Comparison of ENCODE assay signal across 22 mouse cellular contexts in the genomic region with DNA sequence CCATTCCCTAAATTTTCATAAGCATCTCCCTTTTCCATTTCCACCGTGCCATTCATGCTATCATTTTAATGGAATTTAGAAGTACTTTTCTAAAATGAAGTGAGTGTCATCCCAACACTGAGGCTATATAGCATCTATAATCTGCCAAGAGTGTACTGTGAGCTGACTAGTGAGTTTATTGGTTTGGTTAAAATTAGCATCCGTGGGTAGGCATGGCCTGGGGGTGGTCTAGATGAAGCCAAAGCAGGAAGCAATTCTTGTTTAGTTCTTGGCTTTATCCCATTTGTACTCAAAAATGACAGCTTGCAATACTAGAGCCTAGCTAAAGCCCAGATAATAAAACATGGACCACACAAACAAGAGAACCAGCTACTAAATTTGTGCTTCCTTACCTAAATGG.
DNase-seq lines count a peak whose midpoint lies in the region; ATAC-seq and TF ChIP-seq lines count a peak whose summit lies in the region.
"Had no signal": no experiment of that assay in that cellular context is flagged by ENCODE, and none has a peak within 500 bp of the region (broad histone marks: within the 10 kb centered on the region; RNA-seq: fewer than 3 reads in every experiment).

No protein-coding gene starts in this region.

- H3K27me3 ChIP-seq in forebrain, postnatal 0 days (ENCODE audit: insufficient read depth, low read length): no peaks in the 10 kb centered on the region
- H3K27me3 ChIP-seq in forebrain, embryonic 15.5 days: no peaks in the 10 kb centered on the region
- H3K27me3 ChIP-seq: embryonic facial prominence, embryonic 15.5 days; hindbrain, embryonic 12.5 days had no signal

- H3K4me2 ChIP-seq in forebrain, postnatal 0 days (ENCODE audit: low read depth): no peak overlapping the region
- no peak overlapping the region for H3K4me2 ChIP-seq in forebrain, embryonic 15.5 days (replicated peaks)
- H3K4me2 ChIP-seq: embryonic facial prominence, embryonic 15.5 days; hindbrain, embryonic 12.5 days had no signal

- H3K9me3 ChIP-seq in forebrain, postnatal 0 days (ENCODE audit: low read length): no peaks in the 10 kb centered on the region
- H3K9me3 ChIP-seq in forebrain, embryonic 15.5 days: no peaks in the 10 kb centered on the region
- H3K9me3 ChIP-seq: embryonic facial prominence, embryonic 15.5 days; forebrain, embryonic 10.5 days; hindbrain, embryonic 12.5 days had no signal

- no peak overlapping the region for H3K9ac ChIP-seq in forebrain, postnatal 0 days
- no peak overlapping the region for H3K9ac ChIP-seq in forebrain, embryonic 15.5 days (replicated peaks)
- H3K9ac ChIP-seq: embryonic facial prominence, embryonic 15.5 days; hindbrain, embryonic 12.5 days had no signal

- H3K4me3 ChIP-seq in forebrain, postnatal 0 days (ENCODE audit: low read depth, low read length): no peak overlapping the region
- H3K4me3 ChIP-seq in forebrain, embryonic 15.5 days: no peak overlapping the region
- H3K4me3 ChIP-seq: embryonic facial prominence, embryonic 15.5 days; erythroblast, embryonic 14.5 days; forebrain, embryonic 10.5 days; gastrocnemius, adult 2 months; hindbrain, embryonic 12.5 days had no signal

- intact Hi-C loops in left cerebral cortex, postnatal 4 days (cut with DNase I): no loop called here

- H3K36me3 ChIP-seq in forebrain, postnatal 0 days (ENCODE audit: insufficient read depth): no peaks in the 10 kb centered on the region
- H3K36me3 ChIP-seq in forebrain, embryonic 15.5 days: no peaks in the 10 kb centered on the region
- H3K36me3 ChIP-seq: embryonic facial prominence, embryonic 15.5 days had no signal

- 0 out of 2 replicates have a peak, but pooled peaks cover 6% of the 10 kb centered on the region for H3K4me1 ChIP-seq in forebrain, postnatal 0 days (ENCODE audit: insufficient read depth)
- H3K4me1 ChIP-seq in forebrain, embryonic 15.5 days: peaks cover 19% of the 10 kb centered on the region

- no peak for DNase-seq in forebrain, postnatal 0 days
- peak; percentile 44 for DNase-seq in left cerebral cortex, postnatal 4 days
- no peak for DNase-seq in left cerebral cortex, adult 18-20 months (ENCODE audit: low spot score in 2 of 2)
- peak; percentile 51 for DNase-seq in cerebellum, adult 9-11 months
- DNase-seq in cerebellum, postnatal 14 days: peak; percentile 66 to 78
- DNase-seq in kidney, postnatal 14 days: no peak
- DNase-seq in adrenal gland, adult 18-20 months (ENCODE audit: low spot score in 2 of 2): no peak
- DNase-seq: adrenal gland, postnatal 10 days; embryo, embryonic 11 days; gastrocnemius, adult 2 months; gastrocnemius, postnatal 25 days; heart, postnatal 10 days; heart, postnatal 4 days had no signal

- H3K27ac ChIP-seq in forebrain, postnatal 0 days (ENCODE audit: low read depth, low read length): no peak overlapping the region
- no peak overlapping the region for H3K27ac ChIP-seq in forebrain, embryonic 15.5 days (replicated peaks)
- H3K27ac ChIP-seq: forebrain, embryonic 10.5 days; hindbrain, embryonic 12.5 days had no signal

- 0 out of 2 replicates have a peak, but pooled peaks have one; percentile 27 for ATAC-seq in forebrain, postnatal 0 days
- ATAC-seq in forebrain, embryonic 15.5 days (replicated peaks): no peak
- ATAC-seq: forebrain, embryonic 14.5 days; hindbrain, embryonic 16.5 days; inflammation-experienced regulatory T-cells, adult 6 months; intestine, postnatal 0 days had no signal

- no peak for TF ChIP-seq CTCF in forebrain, postnatal 0 days (IDR thresholded peaks at IDR 0.05; ENCODE audit: low read depth)

- WGBS in forebrain, postnatal 0 days: 54% methylated on average over 2 of the region's 2 CpGs
- 72% methylated on average over 2 of the region's 2 CpGs for WGBS in forebrain, embryonic 15.5 days

Comparison
In these comparisons a context has a peak if more than half of its experiments do, and no peak if none do; other contexts are left out.
1. DNase-seq: peak in left cerebral cortex, postnatal 4 days (single experiment), cerebellum, adult 9-11 months (single experiment) and cerebellum, postnatal 14 days (2 of 2); none in forebrain, postnatal 0 days (single experiment), left cerebral cortex, adult 18-20 months (0 of 2), kidney, postnatal 14 days (single experiment) and adrenal gland, adult 18-20 months (0 of 2).